8 mouse cellular contexts compared by ENCODE assay signal in genomic region chr10:122886916-122887527, GRCm38 (mm10).
DNase-seq lines count a peak whose midpoint lies in the region; ATAC-seq and TF ChIP-seq lines count a peak whose summit lies in the region.

No protein-coding gene starts in this region.

- H3K9me3 ChIP-seq in heart, postnatal 0 days (replicated peaks; ENCODE audit: control insufficient read depth, low read length) = no peaks in the 10 kb centered on the region
- no peaks in the 10 kb centered on the region for H3K9me3 ChIP-seq in midbrain, embryonic 11.5 days (ENCODE audit: control insufficient read depth, low read length)

- H3K4me2 ChIP-seq in heart, postnatal 0 days (ENCODE audit: low read depth, low read length) = peak overlapping the region; percentile 59; the same call in 1 of the 2 replicates
- H3K4me2 ChIP-seq in midbrain, embryonic 11.5 days = peak overlapping the region; percentile 34; the same call in 1 of the 2 replicates

- peak overlapping the region; percentile 58 for H3K27ac ChIP-seq in heart, adult 2 months
- H3K27ac ChIP-seq in brown adipose tissue, adult 24 weeks (replicated peaks; ENCODE audit: low read depth, low read length) = peak overlapping the region; percentile 74
- peak overlapping the region; percentile 75 for H3K27ac ChIP-seq in heart, postnatal 0 days (ENCODE audit: low read depth)
- H3K27ac ChIP-seq in midbrain, embryonic 11.5 days (ENCODE audit: low read depth, low read length) = peak overlapping the region; percentile 73

- DNase-seq in heart, adult 2 months = no peak
- no peak for DNase-seq in heart, postnatal 25 days (ENCODE audit: low spot score)
- DNase-seq in heart, postnatal 0 days (ENCODE audit: low spot score) = no peak
- peak; percentile 93 for DNase-seq in midbrain, embryonic 11.5 days (ENCODE audit: low spot score, missing footprints)
- DNase-seq in urinary bladder, postnatal 14 days (ENCODE audit: low spot score) = no peak
- DNase-seq in cerebellum, adult 11-12 months = no peak
- DNase-seq in thymus, postnatal 14 days = no peak

- no peak for ATAC-seq in heart, postnatal 0 days (ENCODE audit: insufficient read depth, low read depth)
- ATAC-seq in midbrain, embryonic 11.5 days (ENCODE audit: low FRiP score) = no peak

- peaks cover 2% of the 10 kb centered on the region for H3K36me3 ChIP-seq in heart, adult 2 months (ENCODE audit: control insufficient read depth, insufficient read depth, low read length)
- H3K36me3 ChIP-seq in heart, postnatal 0 days (replicated peaks; ENCODE audit: control insufficient read depth, insufficient read depth, low read length) = no peaks in the 10 kb centered on the region
- no peaks in the 10 kb centered on the region for H3K36me3 ChIP-seq in midbrain, embryonic 11.5 days (ENCODE audit: control insufficient read depth, insufficient read depth, low read length)

- WGBS in heart, adult 2 months = 63% methylated on average over 14 of the region's 14 CpGs
- WGBS in heart, postnatal 0 days = 72% methylated on average over 14 of the region's 14 CpGs
- WGBS in midbrain, embryonic 11.5 days = 55% methylated on average over 14 of the region's 14 CpGs

- TF ChIP-seq EP300 in heart, adult 2 months (IDR thresholded peaks at IDR 0.05; ENCODE audit: insufficient read depth, low read depth, low read length) = no peak
- no peak for TF ChIP-seq EP300 in heart, postnatal 0 days (IDR thresholded peaks at IDR 0.05; ENCODE audit: low read depth)

- peaks cover 16% of the 10 kb centered on the region for H3K4me1 ChIP-seq in heart, adult 2 months (ENCODE audit: control insufficient read depth, insufficient read depth, low read length)
- peaks cover 17% of the 10 kb centered on the region for H3K4me1 ChIP-seq in brown adipose tissue, adult 24 weeks (ENCODE audit: control insufficient read depth, insufficient read depth, insufficient read length, low read length)
- H3K4me1 ChIP-seq in heart, postnatal 0 days (ENCODE audit: control insufficient read depth, insufficient read depth) = peaks cover 27% of the 10 kb centered on the region
- H3K4me1 ChIP-seq in midbrain, embryonic 11.5 days (ENCODE audit: control insufficient read depth, insufficient read depth, low read length) = peaks cover 37% of the 10 kb centered on the region

- TF ChIP-seq POLR2A in heart, adult 2 months (IDR thresholded peaks at IDR 0.05; ENCODE audit: insufficient read depth, low read depth, low read length) = no peak

- H3K9ac ChIP-seq in heart, adult 2 months (ENCODE audit: low read depth, low read length) = no peak overlapping the region
- peak overlapping the region; percentile 56; the same call in 1 of the 2 replicates for H3K9ac ChIP-seq in heart, postnatal 0 days (replicated peaks; ENCODE audit: low read depth, low read length)
- peak overlapping the region; percentile 6 for H3K9ac ChIP-seq in midbrain, embryonic 11.5 days (ENCODE audit: low read length)

- no peaks in the 10 kb centered on the region for H3K27me3 ChIP-seq in heart, adult 2 months (ENCODE audit: control insufficient read depth, insufficient read depth, low read length)
- H3K27me3 ChIP-seq in heart, postnatal 0 days (ENCODE audit: control insufficient read depth, insufficient read depth, low read length) = no peaks in the 10 kb centered on the region
- H3K27me3 ChIP-seq in midbrain, embryonic 11.5 days (ENCODE audit: control insufficient read depth, insufficient read depth, low read length) = no peaks in the 10 kb centered on the region

- no peaks in the 10 kb centered on the region for H3K79me2 ChIP-seq in heart, adult 2 months (replicated peaks; ENCODE audit: control insufficient read depth, insufficient read depth, low read length)

- no peak overlapping the region for H3K4me3 ChIP-seq in heart, adult 2 months
- peak overlapping the region; percentile 17; the same call in 1 of the 2 replicates for H3K4me3 ChIP-seq in brown adipose tissue, adult 24 weeks (ENCODE audit: insufficient read depth, low read depth, low read length)
- H3K4me3 ChIP-seq in heart, postnatal 0 days (ENCODE audit: low read depth, low read length) = no peak overlapping the region
- no peak overlapping the region for H3K4me3 ChIP-seq in midbrain, embryonic 11.5 days (ENCODE audit: low read depth, low read length)

- intact Hi-C loops in heart, adult 2 months (cut with DNase I) = no loop called here
- intact Hi-C loops in heart, postnatal 25 days (cut with DNase I) = loop anchor here (5.0 kb wide), 1 partner anchor 100 kb away; no protein-coding TSS in a partner anchor

- no peak for TF ChIP-seq CTCF in heart, adult 2 months (IDR thresholded peaks at IDR 0.05)
- no peak for TF ChIP-seq CTCF in heart, postnatal 0 days (IDR thresholded peaks at IDR 0.05; ENCODE audit: low read depth)
